Mouse (Mus musculus): ENCODE measurements around the gene Gm5767. TPM values are rescaled to one million over a fixed set of nuclear protein-coding genes. Genes with fewer than 3 reads are reported as not detected.

Gm5767 gene
- total and polyA plus RNA-seq, 2 experiments = 0.62 TPM; not detected in 1

DNA sequence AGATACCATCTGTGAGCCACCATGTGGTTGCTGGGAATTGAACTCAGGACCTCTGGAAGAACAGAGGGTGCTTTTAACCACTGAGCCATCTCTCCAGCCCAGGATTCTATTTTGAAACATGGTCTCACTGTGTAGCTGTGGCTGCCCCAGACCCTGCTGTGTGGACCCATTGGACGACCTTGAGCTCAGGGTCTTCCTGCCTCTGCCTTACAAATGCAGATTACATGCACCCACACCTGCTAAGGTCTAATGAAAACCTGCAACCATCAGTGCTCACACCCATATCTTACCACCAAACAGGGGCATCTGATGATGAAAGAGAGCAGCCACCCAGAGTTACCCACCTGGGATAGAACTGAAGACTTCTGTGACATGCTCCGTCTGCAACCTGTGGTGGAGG lies 24.3 kb upstream of the Gm5767 start:
- H3K4me3 ChIP-seq (ENCODE audit: insufficient read depth, low read depth, low read length) = no peak overlapping the region
- no peak overlapping the region for H3K9ac ChIP-seq (ENCODE audit: low read depth, low read length)
- DNase-seq (ENCODE audit: extremely low read depth, low read depth, low spot score) = no peak
- peaks cover 25% of the 10 kb centered on the region for H3K4me1 ChIP-seq (ENCODE audit: control insufficient read depth, insufficient read depth, low read length)
- no peak overlapping the region for H3K27ac ChIP-seq (replicated peaks; ENCODE audit: insufficient read depth, low read depth, low read length)
- TF ChIP-seq POLR2A (IDR thresholded peaks at IDR 0.05; ENCODE audit: extremely low read depth, insufficient read depth, low read length) (no peak), CTCF (IDR thresholded peaks at IDR 0.05; ENCODE audit: low read depth, low read length) (no peak)
- peaks cover 14% of the 10 kb centered on the region; the same call in 1 of the 2 replicates for H3K36me3 ChIP-seq (ENCODE audit: control insufficient read depth, insufficient read depth, low read length)
- 93% methylated on average over 2 of the region's 2 CpGs for WGBS
- no peaks in the 10 kb centered on the region for H3K79me2 ChIP-seq (ENCODE audit: control insufficient read depth, insufficient read depth, low read length)
- H3K27me3 ChIP-seq (ENCODE audit: control insufficient read depth, insufficient read depth, low read length) = no peaks in the 10 kb centered on the region

GRCm38 (mm10) chr16:8658349-8658748 lies 22.2 kb upstream of the Gm5767 start:
- 44% methylated on average over 4 of the region's 4 CpGs for WGBS
- H3K79me2 ChIP-seq (ENCODE audit: control insufficient read depth, insufficient read depth, low read length) = no peaks in the 10 kb centered on the region
- H3K27ac ChIP-seq (replicated peaks; ENCODE audit: insufficient read depth, low read depth, low read length) = peak overlapping the region; percentile 65
- H3K9ac ChIP-seq (ENCODE audit: low read depth, low read length) = no peak overlapping the region
- no peaks in the 10 kb centered on the region for H3K27me3 ChIP-seq (ENCODE audit: control insufficient read depth, insufficient read depth, low read length)
- peaks cover 25% of the 10 kb centered on the region for H3K4me1 ChIP-seq (ENCODE audit: control insufficient read depth, insufficient read depth, low read length)
- TF ChIP-seq POLR2A (IDR thresholded peaks at IDR 0.05; ENCODE audit: extremely low read depth, insufficient read depth, low read length) = no peak
- no peak for TF ChIP-seq CTCF (IDR thresholded peaks at IDR 0.05; ENCODE audit: low read depth, low read length)
- no peak overlapping the region for H3K4me3 ChIP-seq (ENCODE audit: insufficient read depth, low read depth, low read length)
- DNase-seq (ENCODE audit: extremely low read depth, low read depth, low spot score) = peak; percentile 78
- H3K36me3 ChIP-seq (ENCODE audit: control insufficient read depth, insufficient read depth, low read length) = peaks cover 12% of the 10 kb centered on the region

DNA sequence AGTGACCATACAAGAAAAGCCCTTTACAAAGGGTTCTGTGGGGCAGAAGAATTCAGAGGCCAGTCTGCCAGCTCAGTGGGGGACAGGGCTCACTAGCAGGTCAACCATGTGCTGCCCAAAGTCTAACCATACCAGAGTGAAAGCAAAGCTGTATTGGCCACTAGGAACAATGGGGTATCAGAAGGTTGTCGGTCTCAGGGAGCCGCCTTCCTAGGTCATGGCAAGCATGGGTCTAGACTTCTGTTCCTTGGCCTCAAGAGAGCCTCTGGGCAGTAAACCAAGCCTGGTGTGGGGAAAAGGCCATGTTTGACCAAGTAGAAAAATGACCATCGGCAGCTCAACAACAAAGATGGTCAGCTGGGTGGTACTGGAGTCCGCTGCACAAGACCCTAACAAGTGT lies 21.8 kb upstream of the Gm5767 start:
- H3K4me3 ChIP-seq (ENCODE audit: insufficient read depth, low read depth, low read length) = no peak overlapping the region
- H3K36me3 ChIP-seq (ENCODE audit: control insufficient read depth, insufficient read depth, low read length) = peaks cover 11% of the 10 kb centered on the region
- H3K79me2 ChIP-seq (ENCODE audit: control insufficient read depth, insufficient read depth, low read length) = no peaks in the 10 kb centered on the region
- TF ChIP-seq CTCF (IDR thresholded peaks at IDR 0.05; ENCODE audit: low read depth, low read length) (no peak), POLR2A (IDR thresholded peaks at IDR 0.05; ENCODE audit: extremely low read depth, insufficient read depth, low read length) (no peak)
- peak overlapping the region; percentile 61 for H3K27ac ChIP-seq (replicated peaks; ENCODE audit: insufficient read depth, low read depth, low read length)
- H3K27me3 ChIP-seq (ENCODE audit: control insufficient read depth, insufficient read depth, low read length) = no peaks in the 10 kb centered on the region
- H3K4me1 ChIP-seq (ENCODE audit: control insufficient read depth, insufficient read depth, low read length) = peaks cover 25% of the 10 kb centered on the region
- DNase-seq (ENCODE audit: extremely low read depth, low read depth, low spot score) = peak; percentile 78
- H3K9ac ChIP-seq (ENCODE audit: low read depth, low read length) = no peak overlapping the region
- WGBS = 38% methylated on average over 4 of the region's 4 CpGs

DNA sequence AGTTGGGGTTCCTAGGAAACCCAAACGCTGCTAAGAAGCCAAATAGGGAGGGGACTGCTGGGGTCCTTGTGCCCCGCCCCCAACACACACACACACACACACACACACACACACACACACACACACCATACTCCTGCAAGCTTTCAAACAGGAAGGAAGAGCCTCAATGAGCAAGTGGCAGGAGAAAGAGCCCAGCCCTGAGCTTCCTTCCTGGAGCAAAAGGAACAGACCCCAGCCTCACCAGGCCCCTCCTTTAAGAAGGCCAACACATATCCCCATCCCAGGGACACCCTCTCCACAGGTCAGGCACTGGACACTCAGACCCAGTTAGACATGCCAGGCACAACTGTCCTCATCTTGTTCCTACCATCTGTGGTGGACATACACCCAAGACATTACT lies 17.5 kb upstream of the Gm5767 start:
- Histone ChIP-seq H3K27me3 (ENCODE audit: control insufficient read depth, insufficient read depth, low read length) (no peaks in the 10 kb centered on the region), H3K4me3 (ENCODE audit: insufficient read depth, low read depth, low read length) (no peak overlapping the region), H3K27ac (replicated peaks; ENCODE audit: insufficient read depth, low read depth, low read length) (no peak overlapping the region), H3K9ac (ENCODE audit: low read depth, low read length) (no peak overlapping the region), H3K79me2 (ENCODE audit: control insufficient read depth, insufficient read depth, low read length) (peaks cover 25% of the 10 kb centered on the region), H3K36me3 (ENCODE audit: control insufficient read depth, insufficient read depth, low read length) (peaks cover 11% of the 10 kb centered on the region), H3K4me1 (ENCODE audit: control insufficient read depth, insufficient read depth, low read length) (peaks cover 50% of the 10 kb centered on the region)
- no peak for DNase-seq (ENCODE audit: extremely low read depth, low read depth, low spot score)
- no peak for TF ChIP-seq POLR2A (IDR thresholded peaks at IDR 0.05; ENCODE audit: extremely low read depth, insufficient read depth, low read length)
- TF ChIP-seq CTCF (IDR thresholded peaks at IDR 0.05; ENCODE audit: low read depth, low read length) = no peak
- WGBS = 66% methylated on average over 2 of the region's 2 CpGs

DNA sequence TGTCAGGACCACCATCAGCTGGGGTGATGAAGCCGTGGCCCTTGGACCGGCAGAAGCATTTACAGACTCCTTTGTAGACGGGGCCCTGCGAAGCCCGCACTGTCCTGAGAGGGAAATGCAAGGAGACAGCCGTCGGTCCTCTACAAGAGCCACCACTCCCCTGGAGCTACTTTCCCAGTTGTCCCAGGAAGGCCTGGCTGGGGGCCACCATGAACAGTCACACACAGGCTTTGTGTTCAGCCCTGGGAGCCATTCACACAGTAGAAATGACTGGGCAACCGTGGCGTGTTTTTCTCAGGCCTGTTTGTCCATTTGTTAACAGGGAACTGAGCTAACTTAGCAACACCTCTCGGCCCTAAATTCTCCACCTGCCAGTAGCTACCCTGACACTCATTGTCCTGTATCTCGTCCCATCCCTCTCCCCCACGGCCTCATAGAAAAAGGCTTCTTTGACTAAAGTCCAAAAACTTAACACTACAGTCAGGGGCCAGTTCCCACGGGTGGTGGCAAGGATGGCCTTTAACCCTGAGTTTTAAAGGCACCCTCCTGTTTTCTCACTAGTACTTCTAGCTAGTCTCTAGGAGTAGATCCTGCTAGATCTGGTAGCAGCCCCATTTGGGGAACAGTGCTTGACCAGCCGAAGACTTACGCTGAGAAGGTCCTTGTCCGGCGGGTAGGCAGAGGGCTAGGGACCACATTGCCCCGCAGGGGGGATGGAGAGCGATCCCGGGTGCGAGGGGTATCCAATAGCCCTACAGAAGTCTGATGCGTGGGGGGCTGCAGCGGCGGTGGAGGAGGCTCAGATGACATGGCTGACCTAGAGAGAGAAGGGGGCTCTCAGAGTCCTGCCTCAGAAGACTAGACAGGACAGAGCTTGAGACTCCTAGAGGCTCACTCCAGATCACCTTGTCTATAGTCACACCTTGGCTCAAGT lies 16.7 kb upstream of the Gm5767 start:
- H3K36me3 ChIP-seq (ENCODE audit: control insufficient read depth, insufficient read depth, low read length) = peaks cover 11% of the 10 kb centered on the region
- 82% methylated on average over 24 of the region's 24 CpGs for WGBS
- H3K27ac ChIP-seq (replicated peaks; ENCODE audit: insufficient read depth, low read depth, low read length) = no peak overlapping the region

GRCm38 (mm10) chr16:8665367-8665766 lies 15.2 kb upstream of the Gm5767 start:
- TF ChIP-seq CTCF (IDR thresholded peaks at IDR 0.05; ENCODE audit: low read depth, low read length) = no peak
- no peak for TF ChIP-seq POLR2A (IDR thresholded peaks at IDR 0.05; ENCODE audit: extremely low read depth, insufficient read depth, low read length)
- Histone ChIP-seq H3K27me3 (ENCODE audit: control insufficient read depth, insufficient read depth, low read length) (no peaks in the 10 kb centered on the region), H3K36me3 (ENCODE audit: control insufficient read depth, insufficient read depth, low read length) (peaks cover 4% of the 10 kb centered on the region), H3K79me2 (ENCODE audit: control insufficient read depth, insufficient read depth, low read length) (peaks cover 47% of the 10 kb centered on the region), H3K4me3 (ENCODE audit: insufficient read depth, low read depth, low read length) (no peak overlapping the region), H3K27ac (replicated peaks; ENCODE audit: insufficient read depth, low read depth, low read length) (no peak overlapping the region), H3K4me1 (ENCODE audit: control insufficient read depth, insufficient read depth, low read length) (peaks cover 45% of the 10 kb centered on the region), H3K9ac (ENCODE audit: low read depth, low read length) (no peak overlapping the region)
- no peak for DNase-seq (ENCODE audit: extremely low read depth, low read depth, low spot score)
- WGBS = 67% methylated on average over 5 of the region's 5 CpGs

More for the DNA sequence above, 16.7 kb upstream of the Gm5767 start:
- Histone ChIP-seq H3K4me1 (ENCODE audit: control insufficient read depth, insufficient read depth, low read length) (peaks cover 47% of the 10 kb centered on the region), H3K9ac (ENCODE audit: low read depth, low read length) (no peak overlapping the region), H3K4me3 (ENCODE audit: insufficient read depth, low read depth, low read length) (no peak overlapping the region), H3K27me3 (ENCODE audit: control insufficient read depth, insufficient read depth, low read length) (no peaks in the 10 kb centered on the region), H3K79me2 (ENCODE audit: control insufficient read depth, insufficient read depth, low read length) (peaks cover 32% of the 10 kb centered on the region)
- TF ChIP-seq CTCF (IDR thresholded peaks at IDR 0.05; ENCODE audit: low read depth, low read length) (no peak), POLR2A (IDR thresholded peaks at IDR 0.05; ENCODE audit: extremely low read depth, insufficient read depth, low read length) (no peak)
- no peak for DNase-seq (ENCODE audit: extremely low read depth, low read depth, low spot score)
